Mouse (Mus musculus): ENCODE measurements around the gene Ccdc13. TPM values are rescaled to one million over a fixed set of nuclear protein-coding genes. Genes with fewer than 3 reads are reported as not detected.
A peak's percentile ranks its signal among the peaks of the same experiment; 100 is the strongest.

Gene Ccdc13
- polyA plus RNA-seq, 1 experiment from 2014 or later = 0.08 TPM

DNA sequence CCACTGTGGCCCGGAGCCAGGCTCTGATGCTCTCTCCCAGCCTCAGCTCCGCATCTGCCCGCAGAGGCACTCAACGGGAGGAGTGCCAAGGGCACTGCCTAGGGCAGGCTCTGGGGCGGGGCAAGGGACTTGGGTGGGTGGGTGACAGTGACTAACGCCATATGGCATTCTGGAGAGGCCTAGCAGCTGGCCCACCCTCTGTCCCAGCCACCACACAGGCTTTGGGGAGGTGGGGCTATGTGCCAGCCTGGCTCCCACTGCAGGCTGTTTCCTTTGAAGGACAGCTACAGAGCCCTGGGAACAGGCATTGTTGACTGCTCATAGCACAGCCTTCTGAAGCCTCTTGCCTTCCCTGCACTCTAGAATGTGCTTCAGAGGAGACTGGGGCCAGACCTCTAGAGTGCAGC lies 16.7 kb downstream of the Ccdc13 start:
- WGBS = 76% methylated on average over 6 of the region's 6 CpGs

DNA sequence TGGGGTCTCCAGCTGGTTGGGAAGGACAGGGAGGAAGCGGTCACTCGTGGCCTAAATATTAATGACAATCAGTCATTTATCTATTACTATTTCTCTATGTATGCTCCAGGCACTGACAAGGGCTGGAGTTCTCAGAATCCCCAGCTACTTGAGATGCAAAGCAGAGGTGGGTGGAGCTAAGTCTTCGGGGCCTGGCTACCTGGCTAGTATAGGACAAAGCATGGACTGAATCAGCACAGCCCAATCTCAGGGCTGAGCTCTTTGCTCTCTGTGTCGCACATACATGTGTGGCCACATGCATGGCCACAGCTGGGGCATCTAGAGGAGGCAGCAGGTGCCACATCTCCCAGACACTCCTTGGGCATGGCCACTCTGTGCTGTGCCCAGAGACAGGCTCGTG lies 18.5 kb downstream of the Ccdc13 start:
- Histone ChIP-seq H3K27me3 (replicated peaks) (peaks cover 12% of the 10 kb centered on the region; the same call in 1 of the 2 replicates), H3K4me2 (no peak overlapping the region), H3K36me3 (no peaks in the 10 kb centered on the region), H3K4me3 (no peak overlapping the region), H3K9ac (no peak overlapping the region), H3K27ac (ENCODE audit: poor library complexity, severe bottlenecking) (no peak overlapping the region), H3K9me3 (replicated peaks) (no peaks in the 10 kb centered on the region), H3K4me1 (replicated peaks) (peaks cover 3% of the 10 kb centered on the region; the same call in 1 of the 2 replicates)
- no peak for ATAC-seq (ENCODE audit: insufficient number of reproducible peaks, low FRiP score)
- WGBS = 70% methylated on average over 5 of the region's 5 CpGs

More for the DNA sequence above, 16.7 kb downstream of the Ccdc13 start:
- H3K4me2 ChIP-seq = no peak overlapping the region
- H3K4me3 ChIP-seq = no peak overlapping the region
- no peak overlapping the region for H3K27ac ChIP-seq (ENCODE audit: poor library complexity, severe bottlenecking)
- H3K4me1 ChIP-seq (replicated peaks) = peaks cover 3% of the 10 kb centered on the region; the same call in 1 of the 2 replicates
- H3K9me3 ChIP-seq (replicated peaks) = no peaks in the 10 kb centered on the region
- no peak; the same call in 1 of the 2 replicates for ATAC-seq (ENCODE audit: insufficient number of reproducible peaks, low FRiP score)
- H3K36me3 ChIP-seq = no peaks in the 10 kb centered on the region
- no peak overlapping the region for H3K9ac ChIP-seq
- H3K27me3 ChIP-seq (replicated peaks) = peaks cover 12% of the 10 kb centered on the region; the same call in 1 of the 2 replicates

DNA sequence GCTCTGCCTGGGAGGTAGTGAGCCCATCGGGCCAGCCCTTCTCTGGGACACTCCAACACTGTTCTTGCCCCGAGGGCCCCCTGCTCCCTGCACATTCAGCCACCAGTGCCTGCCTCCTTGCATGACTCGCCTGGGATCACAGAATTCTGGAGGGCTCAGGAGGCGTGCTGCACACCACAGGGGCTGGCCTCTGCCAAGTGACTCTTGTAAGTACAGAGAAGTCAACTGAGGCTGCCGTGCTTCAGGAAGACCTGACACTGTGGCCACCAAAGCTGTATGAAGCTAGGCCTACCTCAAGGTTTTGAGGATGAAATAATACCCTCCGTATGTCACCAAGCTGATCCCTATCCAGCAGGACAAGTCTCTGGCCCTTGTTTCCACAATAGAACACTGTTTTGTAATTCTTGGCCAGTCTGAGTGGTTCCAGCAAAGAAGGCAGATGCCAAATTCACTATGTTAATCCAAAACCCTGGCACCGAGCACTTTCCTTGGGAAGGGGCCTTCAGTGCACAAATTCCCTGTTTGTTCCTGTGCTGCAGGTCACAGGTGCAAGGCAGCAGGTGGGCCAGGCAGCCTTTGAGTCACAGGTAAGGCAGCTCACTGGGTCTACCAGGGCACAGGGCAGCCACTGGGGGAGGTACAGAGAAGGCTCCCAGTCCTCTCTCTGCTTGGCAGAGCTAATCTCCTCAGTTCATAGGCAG lies 19.3 kb downstream of the Ccdc13 start:
- H3K4me1 ChIP-seq (replicated peaks) = peaks cover 8% of the 10 kb centered on the region
- H3K9me3 ChIP-seq (replicated peaks) = no peaks in the 10 kb centered on the region
- H3K4me2 ChIP-seq = no peak overlapping the region
- H3K36me3 ChIP-seq = no peaks in the 10 kb centered on the region
- no peak overlapping the region for H3K4me3 ChIP-seq
- H3K27me3 ChIP-seq (replicated peaks) = peaks cover 15% of the 10 kb centered on the region; the same call in 1 of the 2 replicates
- no peak overlapping the region for H3K27ac ChIP-seq (ENCODE audit: poor library complexity, severe bottlenecking)
- whole genome bisulfite sequencing = 50% methylated on average over 7 of the region's 7 CpGs
- ATAC-seq (ENCODE audit: insufficient number of reproducible peaks, low FRiP score) = no peak
- H3K9ac ChIP-seq = no peak overlapping the region

- H3K36me3 ChIP-seq = no peaks in the 10 kb centered on the region
- no peak overlapping the region for H3K4me2 ChIP-seq
- no peak overlapping the region for H3K9ac ChIP-seq
- peaks cover 8% of the 10 kb centered on the region for H3K4me1 ChIP-seq (replicated peaks)
- H3K27ac ChIP-seq (ENCODE audit: poor library complexity, severe bottlenecking) = no peak overlapping the region
- H3K27me3 ChIP-seq (replicated peaks) = peaks cover 15% of the 10 kb centered on the region; the same call in 1 of the 2 replicates
- H3K9me3 ChIP-seq (replicated peaks) = no peaks in the 10 kb centered on the region
- H3K4me3 ChIP-seq = no peak overlapping the region
- ATAC-seq (ENCODE audit: insufficient number of reproducible peaks, low FRiP score) = no peak
- 77% methylated on average over 9 of the region's 9 CpGs for WGBS
Observed at GRCm38 (mm10) chr9:121819073-121819770, 20.0 kb downstream of the Ccdc13 start.

DNA sequence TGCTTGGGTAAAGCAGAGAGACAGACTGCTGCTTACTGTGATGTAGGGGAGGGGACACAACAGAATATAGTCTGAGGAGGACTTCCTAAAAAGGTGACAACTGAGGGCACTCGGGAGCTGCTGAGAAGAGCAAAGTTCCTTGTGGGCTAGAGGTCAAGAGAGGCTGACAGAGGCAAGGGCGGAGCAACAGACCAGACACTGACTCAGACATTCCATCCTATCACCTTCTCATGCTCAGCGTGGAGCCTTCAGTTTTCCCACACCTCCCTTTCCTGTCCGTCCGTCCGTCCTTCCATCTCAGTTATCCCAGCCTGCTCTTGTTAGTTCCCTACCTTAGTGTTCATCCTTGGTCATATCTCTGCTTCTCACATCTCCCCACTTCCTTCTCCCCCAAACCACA lies 24.1 kb downstream of the Ccdc13 start:
- Histone ChIP-seq H3K4me3 (no peak overlapping the region), H3K4me2 (no peak overlapping the region), H3K27me3 (replicated peaks) (0 out of 2 replicates have a peak, but pooled peaks cover 4% of the 10 kb centered on the region), H3K27ac (ENCODE audit: poor library complexity, severe bottlenecking) (no peak overlapping the region), H3K4me1 (replicated peaks) (peaks cover 15% of the 10 kb centered on the region), H3K36me3 (no peaks in the 10 kb centered on the region), H3K9me3 (replicated peaks) (no peaks in the 10 kb centered on the region), H3K9ac (no peak overlapping the region)
- 27% methylated on average over 6 of the region's 6 CpGs for WGBS
- ATAC-seq (ENCODE audit: insufficient number of reproducible peaks, low FRiP score) = no peak

DNA sequence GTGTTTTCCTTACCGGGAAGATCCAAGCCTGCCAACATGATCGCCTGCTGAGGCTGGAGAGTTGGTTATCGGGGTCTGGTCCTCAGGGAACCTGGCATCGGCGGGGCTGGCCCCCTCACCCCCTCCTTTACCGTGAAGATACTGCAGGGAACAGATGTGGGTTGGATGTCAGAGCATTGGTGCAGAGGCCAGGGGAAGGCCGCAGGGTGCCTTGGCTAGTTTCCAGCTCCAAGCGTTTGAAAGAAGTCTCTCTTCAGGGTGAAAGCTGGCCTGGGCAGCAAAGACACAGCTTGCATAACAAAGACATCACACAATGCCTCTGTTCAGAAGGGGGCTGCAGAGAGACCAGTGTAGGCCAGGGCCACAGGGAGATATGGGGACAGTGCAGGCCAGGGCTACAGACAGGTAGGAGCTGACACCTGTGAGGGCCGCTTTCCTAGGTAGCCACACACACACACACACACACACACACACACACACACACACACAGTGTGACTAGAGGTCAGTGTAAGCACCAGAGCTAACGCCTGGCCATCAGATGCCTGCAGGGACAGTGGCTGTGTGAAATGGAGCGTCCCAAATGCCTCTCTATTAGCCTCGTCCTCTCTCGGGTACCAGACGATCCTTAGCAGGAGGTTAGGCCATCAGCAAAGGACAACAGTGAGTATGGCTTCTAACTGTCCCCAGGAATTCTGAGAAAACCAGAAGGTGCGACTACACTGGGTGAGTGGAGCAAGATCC lies 29.0 kb downstream of the Ccdc13 start:
- Histone ChIP-seq H3K36me3 (no peaks in the 10 kb centered on the region), H3K4me3 (no peak overlapping the region), H3K9ac (no peak overlapping the region), H3K4me1 (replicated peaks) (peaks cover 37% of the 10 kb centered on the region), H3K4me2 (no peak overlapping the region; the same call in 1 of the 2 replicates), H3K27me3 (replicated peaks) (no peaks in the 10 kb centered on the region), H3K27ac (ENCODE audit: poor library complexity, severe bottlenecking) (no peak overlapping the region), H3K9me3 (replicated peaks) (no peaks in the 10 kb centered on the region)
- ATAC-seq (ENCODE audit: insufficient number of reproducible peaks, low FRiP score) = 0 out of 2 replicates have a peak, but pooled peaks have one; percentile 37
- 36% methylated on average over 15 of the region's 15 CpGs for WGBS

DNA sequence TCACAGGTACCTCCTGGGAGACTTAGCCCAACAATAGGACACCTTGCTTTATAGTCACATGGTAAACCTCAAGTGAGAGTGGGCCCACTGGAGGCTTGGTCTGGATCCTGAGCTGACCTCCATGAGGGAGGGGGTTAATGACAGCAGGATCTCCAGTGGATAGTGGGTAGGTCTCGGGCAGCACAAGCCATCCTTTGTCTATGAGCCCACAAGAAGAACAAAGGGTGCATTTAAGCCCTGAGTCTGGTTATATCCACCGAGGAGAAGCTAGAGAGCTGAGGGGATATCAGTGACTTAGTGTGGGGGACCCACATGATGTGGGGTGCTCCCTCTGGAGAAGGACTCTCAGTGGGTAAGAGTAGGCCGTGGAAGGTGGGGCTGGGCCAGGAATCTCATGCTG lies 30.8 kb downstream of the Ccdc13 start:
- Histone ChIP-seq H3K4me1 (replicated peaks) (peaks cover 39% of the 10 kb centered on the region), H3K4me2 (no peak overlapping the region), H3K4me3 (no peak overlapping the region), H3K9ac (no peak overlapping the region), H3K27ac (ENCODE audit: poor library complexity, severe bottlenecking) (no peak overlapping the region), H3K9me3 (replicated peaks) (no peaks in the 10 kb centered on the region), H3K36me3 (no peaks in the 10 kb centered on the region), H3K27me3 (replicated peaks) (no peaks in the 10 kb centered on the region)
- ATAC-seq (ENCODE audit: insufficient number of reproducible peaks, low FRiP score) = no peak
- 52% methylated on average over 3 of the region's 3 CpGs for WGBS

DNA sequence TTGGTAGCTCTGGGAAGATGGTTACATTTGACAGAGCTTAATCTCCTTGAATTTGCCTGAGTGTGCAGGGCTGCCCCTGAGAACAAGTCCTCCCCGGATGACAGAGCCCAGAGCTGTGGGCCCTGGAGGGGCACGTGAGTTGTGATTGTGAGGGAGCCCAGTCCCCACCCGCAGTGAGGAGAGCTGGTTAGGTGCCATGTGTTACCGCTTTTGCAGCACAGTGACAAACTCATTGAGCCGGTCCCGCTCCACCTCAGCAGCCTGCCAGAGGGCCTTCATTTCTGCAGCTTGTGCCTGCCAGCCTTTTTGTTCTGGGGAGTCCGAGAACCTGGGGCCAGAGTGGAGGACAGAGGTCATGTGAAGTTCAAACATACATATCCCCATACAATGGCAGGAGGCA lies 31.3 kb downstream of the Ccdc13 start:
- Histone ChIP-seq H3K27me3 (replicated peaks) (no peaks in the 10 kb centered on the region), H3K9ac (no peak overlapping the region), H3K4me3 (no peak overlapping the region), H3K36me3 (no peaks in the 10 kb centered on the region), H3K27ac (ENCODE audit: poor library complexity, severe bottlenecking) (no peak overlapping the region), H3K9me3 (replicated peaks) (no peaks in the 10 kb centered on the region), H3K4me2 (no peak overlapping the region), H3K4me1 (replicated peaks) (peaks cover 43% of the 10 kb centered on the region)
- 63% methylated on average over 7 of the region's 7 CpGs for whole genome bisulfite sequencing
- no peak for ATAC-seq (ENCODE audit: insufficient number of reproducible peaks, low FRiP score)

DNA sequence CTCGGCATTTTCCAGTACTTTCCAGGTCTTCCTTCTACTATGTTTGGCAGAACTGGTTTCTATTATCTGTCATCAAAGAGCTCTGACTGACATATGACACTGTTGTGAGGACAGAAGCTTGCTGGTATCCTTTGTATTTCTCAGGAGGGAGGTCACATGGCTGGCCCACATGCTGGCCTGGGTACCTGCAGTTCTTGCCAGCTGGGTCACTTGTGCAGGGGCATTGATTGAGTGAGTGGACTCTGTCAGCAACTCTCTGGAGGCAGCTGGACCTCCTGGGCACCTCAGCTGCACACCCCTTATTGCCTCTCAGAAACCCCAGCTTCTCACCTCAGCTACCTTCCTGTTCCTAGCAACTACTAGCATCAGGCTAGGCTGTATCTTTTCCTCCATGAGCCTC lies 31.7 kb downstream of the Ccdc13 start:
- no peaks in the 10 kb centered on the region for H3K36me3 ChIP-seq
- H3K4me2 ChIP-seq = no peak overlapping the region
- no peaks in the 10 kb centered on the region for H3K27me3 ChIP-seq (replicated peaks)
- H3K4me1 ChIP-seq (replicated peaks) = peaks cover 47% of the 10 kb centered on the region
- no peak overlapping the region for H3K4me3 ChIP-seq
- H3K9me3 ChIP-seq (replicated peaks) = no peaks in the 10 kb centered on the region
- H3K27ac ChIP-seq (ENCODE audit: poor library complexity, severe bottlenecking) = no peak overlapping the region
- H3K9ac ChIP-seq = no peak overlapping the region
- ATAC-seq (ENCODE audit: insufficient number of reproducible peaks, low FRiP score) = no peak
- 56% methylated on average over 1 of the region's 1 CpGs for WGBS

- 42% methylated on average over 7 of the region's 7 CpGs for whole genome bisulfite sequencing
- ATAC-seq (ENCODE audit: insufficient number of reproducible peaks, low FRiP score) = no peak
- H3K27me3 ChIP-seq (replicated peaks) = peaks cover 34% of the 10 kb centered on the region
Observed at GRCm38 (mm10) chr9:121802747-121803146, 36.5 kb downstream of the Ccdc13 start.

More at GRCm38 (mm10) chr9:121802747-121803146, 36.5 kb downstream of the Ccdc13 start:
- Histone ChIP-seq H3K9me3 (replicated peaks) (no peaks in the 10 kb centered on the region), H3K27ac (ENCODE audit: poor library complexity, severe bottlenecking) (no peak overlapping the region), H3K4me3 (no peak overlapping the region), H3K9ac (no peak overlapping the region), H3K36me3 (no peaks in the 10 kb centered on the region), H3K4me1 (replicated peaks) (peaks cover 31% of the 10 kb centered on the region), H3K4me2 (no peak overlapping the region)

All from heart, embryonic 12.5 days (tissue).